ENCODE assay signal across 9 mouse cellular contexts in the genomic region with DNA sequence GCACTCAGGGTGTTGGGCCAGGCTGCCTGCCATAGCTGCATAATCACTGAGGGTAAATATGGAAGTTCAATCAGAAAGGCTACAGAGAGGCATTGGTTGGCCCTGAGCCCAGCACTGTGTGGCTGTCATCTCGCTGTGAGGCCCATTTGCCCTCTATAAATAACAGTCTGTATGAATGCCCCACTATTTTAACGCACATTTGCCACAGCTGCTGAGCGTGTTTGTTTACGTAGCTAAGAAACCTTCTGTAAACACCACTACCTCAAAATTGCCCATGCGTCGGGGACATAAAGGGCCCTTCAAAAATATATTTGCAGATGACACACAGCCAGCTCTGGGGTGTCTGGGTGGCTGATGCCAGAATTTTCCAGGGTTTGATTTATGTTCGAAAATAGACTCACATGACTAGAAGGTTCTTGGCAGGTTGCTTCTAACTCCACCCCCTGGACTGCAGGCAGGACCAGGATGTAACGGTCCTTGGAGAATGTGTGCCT.
DNase-seq lines count a peak whose midpoint lies in the region; ATAC-seq lines count a peak whose summit lies in the region.
"Had no signal": no experiment of that assay in that cellular context is flagged by ENCODE, and none has a peak within 500 bp of the region (broad histone marks: within the 10 kb centered on the region; RNA-seq: fewer than 3 reads in every experiment).

No protein-coding gene starts in this region.

- 70% methylated on average over 8 of the region's 8 CpGs for WGBS in liver, embryonic 12.5 days (ENCODE audit: insufficient replicate concordance)

- DNase-seq in adrenal gland, adult (ENCODE audit: inconsistent age in 2 of 2, low spot score in 1 of 2): peak; percentile 9 to 39
- no peak for DNase-seq in adrenal gland, adult 8-10 months
- peak; percentile 64 to 73 for DNase-seq in right cerebral cortex, postnatal 10 days (ENCODE audit: low spot score in 2 of 2)
- no peak for DNase-seq in right cerebral cortex, postnatal 14 days
- DNase-seq in heart, postnatal 14 days: peak; percentile 64 to 67
- DNase-seq in skeletal muscle tissue, adult 2 months (ENCODE audit: low read depth, low spot score): peak; percentile 80
- no peak for DNase-seq in thymus, postnatal 36 days

- H3K4me2 ChIP-seq in liver, embryonic 12.5 days: no peak overlapping the region

- no peak for ATAC-seq in liver, embryonic 12.5 days

- no peak overlapping the region for H3K9ac ChIP-seq in liver, embryonic 12.5 days

- H3K27ac ChIP-seq in liver, embryonic 12.5 days: no peak overlapping the region
- H3K27ac ChIP-seq: kidney, postnatal 0 days had no signal

- H3K36me3 ChIP-seq in liver, embryonic 12.5 days: no peaks in the 10 kb centered on the region

- no peaks in the 10 kb centered on the region for H3K27me3 ChIP-seq in liver, embryonic 12.5 days (replicated peaks)

- H3K4me1 ChIP-seq in liver, embryonic 12.5 days: no peaks in the 10 kb centered on the region

- intact Hi-C loops in heart, postnatal 14 days (cut with DNase I): no loop called here

- no peaks in the 10 kb centered on the region for H3K9me3 ChIP-seq in liver, embryonic 12.5 days (replicated peaks)

- no peak overlapping the region for H3K4me3 ChIP-seq in liver, embryonic 12.5 days

Comparison
In these comparisons a context has a peak if more than half of its experiments do, and no peak if none do; other contexts are left out.
1. DNase-seq: peak in adrenal gland, adult (2 of 2), right cerebral cortex, postnatal 10 days (2 of 2), heart, postnatal 14 days (2 of 2) and skeletal muscle tissue, adult 2 months (single experiment); none in adrenal gland, adult 8-10 months (single experiment), right cerebral cortex, postnatal 14 days (single experiment) and thymus, postnatal 36 days (0 of 2).